Mouse (Mus musculus): ENCODE results near the gene Lyzl4. TPM values are rescaled to one million over a fixed set of nuclear protein-coding genes. Genes with fewer than 3 reads are reported as not detected.
"Not testable (repeated sequence)": the region's sequence is repeated elsewhere in the genome, so short reads cannot be mapped to it uniquely, and the experiment has no call there.

Gene Lyzl4
- polyA plus RNA-seq, 1 experiment from 2014 or later = 0.18 TPM

DNA sequence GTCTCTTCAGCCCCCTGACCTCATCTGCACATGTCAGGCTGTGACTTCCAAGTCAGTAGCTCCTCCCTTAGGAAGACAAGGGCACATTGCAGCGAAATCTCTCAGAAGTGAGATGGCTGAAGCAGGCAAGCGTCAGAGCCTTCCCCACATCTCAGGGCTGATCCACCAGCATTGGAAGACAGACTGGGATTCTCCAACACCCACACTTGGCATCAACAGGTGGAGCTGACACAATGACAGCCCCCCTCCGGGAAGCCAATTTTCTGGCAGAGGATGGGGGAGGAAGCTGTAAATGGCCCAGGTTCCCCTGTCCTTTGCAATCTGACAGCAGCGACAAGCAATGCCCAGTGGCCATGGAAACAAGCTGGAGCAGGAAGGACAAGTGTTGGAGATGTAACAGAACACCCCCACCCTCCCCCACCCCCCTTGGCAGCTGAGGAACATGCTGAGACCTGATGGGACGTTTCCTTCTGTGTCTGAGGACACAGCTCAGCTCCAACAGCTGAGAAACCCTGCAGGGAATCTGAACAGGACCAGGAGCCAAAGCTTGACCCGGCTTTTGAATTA is 41.0 kb downstream of the Lyzl4 start:
- H3K4me2 ChIP-seq (ENCODE audit: low read length) = no peak overlapping the region
- H3K4me3 ChIP-seq (ENCODE audit: low read depth, low read length) = no peak overlapping the region
- ATAC-seq = no peak
- H3K27ac ChIP-seq (ENCODE audit: low read depth, low read length) = no peak overlapping the region
- peaks cover 2% of the 10 kb centered on the region; the same call in 1 of the 2 replicates for H3K4me1 ChIP-seq (ENCODE audit: control insufficient read depth, insufficient read depth, low read length)
- 43% methylated on average over 6 of the region's 6 CpGs for WGBS
- H3K27me3 ChIP-seq (replicated peaks; ENCODE audit: control insufficient read depth, insufficient read depth, low read length) = no peaks in the 10 kb centered on the region
- no peak for DNase-seq (ENCODE audit: low spot score)
- no peaks in the 10 kb centered on the region for H3K36me3 ChIP-seq (ENCODE audit: control insufficient read depth, insufficient read depth, low read length)
- no peaks in the 10 kb centered on the region for H3K9me3 ChIP-seq (replicated peaks; ENCODE audit: control insufficient read depth, low read length)
- H3K9ac ChIP-seq (ENCODE audit: low read length) = no peak overlapping the region

DNA sequence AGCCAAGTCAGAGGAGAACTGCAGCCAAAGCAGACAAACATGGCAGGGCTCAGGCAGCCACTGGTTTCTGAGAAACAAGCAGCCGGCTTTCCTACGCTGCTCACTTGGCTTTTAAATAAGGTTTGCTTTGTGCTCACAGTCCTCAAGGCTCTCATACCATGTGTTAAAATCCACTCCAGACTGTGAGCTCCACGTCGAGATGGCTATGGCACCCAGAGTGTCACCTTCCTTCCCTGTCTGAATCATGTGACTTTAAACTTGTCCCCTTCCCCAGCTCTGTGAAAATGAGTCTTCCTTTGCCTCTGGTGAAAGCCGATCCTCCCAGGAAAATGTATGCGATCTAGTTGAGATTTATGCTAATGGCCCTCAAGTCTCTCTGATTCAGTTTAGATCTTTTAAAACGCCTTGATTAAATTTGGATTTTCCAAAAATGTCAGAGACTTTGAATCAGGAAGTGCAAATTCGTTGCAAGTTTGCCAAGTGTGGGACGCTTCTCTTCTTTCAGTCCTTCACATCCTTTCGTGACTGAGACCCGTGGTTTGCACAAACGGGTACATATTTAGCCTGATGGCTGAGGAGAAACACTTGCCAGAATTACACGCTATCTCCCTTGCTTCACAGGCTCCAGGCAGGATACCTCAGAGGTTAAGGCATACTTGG is 41.6 kb downstream of the Lyzl4 start:
- Histone ChIP-seq H3K27ac (ENCODE audit: low read depth, low read length) (no peak overlapping the region), H3K9me3 (replicated peaks; ENCODE audit: control insufficient read depth, low read length) (no peaks in the 10 kb centered on the region), H3K9ac (ENCODE audit: low read length) (no peak overlapping the region), H3K4me3 (ENCODE audit: low read depth, low read length) (no peak overlapping the region), H3K27me3 (replicated peaks; ENCODE audit: control insufficient read depth, insufficient read depth, low read length) (no peaks in the 10 kb centered on the region), H3K4me1 (ENCODE audit: control insufficient read depth, insufficient read depth, low read length) (peaks cover 2% of the 10 kb centered on the region; the same call in 1 of the 2 replicates), H3K4me2 (ENCODE audit: low read length) (no peak overlapping the region), H3K36me3 (ENCODE audit: control insufficient read depth, insufficient read depth, low read length) (no peaks in the 10 kb centered on the region)
- DNase-seq (ENCODE audit: low spot score) (peak; percentile 37), ATAC-seq (no peak)
- WGBS = 50% methylated on average over 13 of the region's 13 CpGs

DNA sequence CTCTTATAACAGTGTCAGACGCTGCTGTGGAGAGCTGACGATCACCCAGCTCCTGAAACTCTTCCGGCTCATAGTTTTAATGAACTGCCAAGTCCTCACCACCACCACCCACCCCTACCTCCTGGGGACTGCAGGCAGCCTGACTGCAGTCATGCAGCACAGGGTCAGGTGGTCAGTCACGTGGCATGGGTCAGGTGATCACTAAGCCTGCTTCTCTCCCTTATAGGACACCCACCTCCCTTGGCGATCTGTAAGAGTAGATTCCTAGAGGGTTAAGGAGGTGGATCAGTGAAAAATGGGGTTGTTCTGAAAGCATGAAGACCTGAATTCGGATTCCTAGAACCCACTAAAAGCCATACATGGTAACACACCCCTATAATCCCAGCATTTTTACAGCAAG is 42.3 kb downstream of the Lyzl4 start:
- Histone ChIP-seq H3K4me1 (ENCODE audit: control insufficient read depth, insufficient read depth, low read length) (no peaks in the 10 kb centered on the region; the same call in 1 of the 2 replicates), H3K27me3 (replicated peaks; ENCODE audit: control insufficient read depth, insufficient read depth, low read length) (no peaks in the 10 kb centered on the region), H3K4me2 (ENCODE audit: low read length) (no peak overlapping the region), H3K9ac (ENCODE audit: low read length) (no peak overlapping the region), H3K27ac (ENCODE audit: low read depth, low read length) (no peak overlapping the region), H3K36me3 (ENCODE audit: control insufficient read depth, insufficient read depth, low read length) (no peaks in the 10 kb centered on the region), H3K9me3 (replicated peaks; ENCODE audit: control insufficient read depth, low read length) (no peaks in the 10 kb centered on the region), H3K4me3 (ENCODE audit: low read depth, low read length) (no peak overlapping the region)
- 83% methylated on average over 6 of the region's 6 CpGs for WGBS
- ATAC-seq (no peak), DNase-seq (ENCODE audit: low spot score) (no peak)

DNA sequence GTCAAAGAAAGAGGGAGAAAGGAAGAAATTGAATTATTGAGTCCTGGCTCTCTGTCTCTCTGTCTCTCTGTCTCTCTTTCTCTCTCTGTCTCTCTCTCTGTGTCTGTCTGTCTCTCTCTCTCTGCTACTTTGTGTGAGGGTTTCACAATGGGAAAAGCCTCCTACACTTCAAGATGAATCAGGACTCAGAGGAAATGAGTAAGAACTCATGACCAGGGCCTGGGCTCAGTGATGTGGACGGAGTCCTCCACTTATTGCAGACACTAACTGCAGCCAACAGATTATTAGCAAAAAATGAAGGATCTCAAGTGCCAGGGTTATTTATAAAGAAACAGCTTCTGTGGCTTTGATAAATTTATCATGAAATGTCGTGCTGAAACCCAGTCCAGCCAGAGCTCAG is 43.8 kb downstream of the Lyzl4 start:
- no peaks in the 10 kb centered on the region for H3K9me3 ChIP-seq (replicated peaks; ENCODE audit: control insufficient read depth, low read length)
- no peak for DNase-seq (ENCODE audit: low spot score)
- WGBS = 88% methylated on average over 2 of the region's 2 CpGs
- no peak overlapping the region for H3K9ac ChIP-seq (ENCODE audit: low read length)
- H3K27ac ChIP-seq (ENCODE audit: low read depth, low read length) = no peak overlapping the region
- H3K4me2 ChIP-seq (ENCODE audit: low read length) = no peak overlapping the region
- H3K27me3 ChIP-seq (replicated peaks; ENCODE audit: control insufficient read depth, insufficient read depth, low read length) = no peaks in the 10 kb centered on the region
- no peaks in the 10 kb centered on the region for H3K36me3 ChIP-seq (ENCODE audit: control insufficient read depth, insufficient read depth, low read length)
- no peak for ATAC-seq
- H3K4me1 ChIP-seq (ENCODE audit: control insufficient read depth, insufficient read depth, low read length) = no peaks in the 10 kb centered on the region; the same call in 1 of the 2 replicates
- no peak overlapping the region for H3K4me3 ChIP-seq (ENCODE audit: low read depth, low read length)

DNA sequence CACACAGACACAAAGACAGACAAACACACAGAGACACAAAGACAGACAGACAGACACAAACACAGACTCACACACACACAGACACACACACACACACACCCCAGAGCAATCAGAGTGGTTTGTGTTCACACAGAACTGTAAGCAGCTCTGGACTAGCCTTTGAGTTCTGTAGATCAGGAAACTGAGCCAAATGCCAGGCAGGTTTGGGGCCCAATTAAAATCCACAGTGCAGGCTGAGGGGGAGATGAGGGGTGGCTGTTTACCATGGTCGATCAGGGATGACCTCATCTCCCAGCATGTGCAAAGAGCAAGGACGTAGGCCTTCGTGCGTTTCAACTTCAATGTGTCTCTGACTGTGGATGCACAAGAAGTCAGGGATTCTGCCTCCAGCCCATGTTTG is 47.1 kb downstream of the Lyzl4 start:
- DNase-seq (ENCODE audit: low spot score) = peak; percentile 60
- H3K36me3 ChIP-seq (ENCODE audit: control insufficient read depth, insufficient read depth, low read length) = no peaks in the 10 kb centered on the region
- H3K27me3 ChIP-seq (replicated peaks; ENCODE audit: control insufficient read depth, insufficient read depth, low read length) = no peaks in the 10 kb centered on the region
- no peaks in the 10 kb centered on the region for H3K9me3 ChIP-seq (replicated peaks; ENCODE audit: control insufficient read depth, low read length)
- no peak overlapping the region for H3K27ac ChIP-seq (ENCODE audit: low read depth, low read length)
- peak; percentile 68 for ATAC-seq
- H3K4me2 ChIP-seq (ENCODE audit: low read length) = no peak overlapping the region
- WGBS = 32% methylated on average over 4 of the region's 4 CpGs
- H3K4me1 ChIP-seq (ENCODE audit: control insufficient read depth, insufficient read depth, low read length) = peaks cover 7% of the 10 kb centered on the region; the same call in 1 of the 2 replicates
- no peak overlapping the region for H3K4me3 ChIP-seq (ENCODE audit: low read depth, low read length)
- no peak overlapping the region for H3K9ac ChIP-seq (ENCODE audit: low read length)

DNA sequence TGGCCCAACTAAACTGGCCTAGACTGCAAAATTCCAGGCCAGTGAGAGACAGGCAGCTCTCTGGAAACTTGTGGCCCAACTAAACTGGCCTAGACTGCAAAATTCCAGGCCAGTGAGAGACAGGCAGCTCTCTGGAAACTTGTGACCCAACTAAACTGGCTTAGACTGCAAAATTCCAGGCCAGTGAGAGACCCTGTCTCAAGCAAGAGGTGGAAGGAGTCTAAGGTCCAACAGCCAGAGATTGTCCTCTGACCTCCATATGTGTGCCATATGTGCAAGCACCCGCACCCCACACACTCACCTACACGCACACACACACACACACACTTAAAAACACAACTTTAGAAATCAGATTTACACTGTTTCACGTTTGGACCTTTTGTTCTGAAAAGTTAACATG is 48.1 kb downstream of the Lyzl4 start:
- ATAC-seq; H3K4me1 ChIP-seq (ENCODE audit: control insufficient read depth, insufficient read depth, low read length); H3K27me3 ChIP-seq (replicated peaks; ENCODE audit: control insufficient read depth, insufficient read depth, low read length); H3K27ac ChIP-seq (ENCODE audit: low read depth, low read length); DNase-seq (ENCODE audit: low spot score); H3K4me3 ChIP-seq (ENCODE audit: low read depth, low read length); H3K36me3 ChIP-seq (ENCODE audit: control insufficient read depth, insufficient read depth, low read length); H3K4me2 ChIP-seq (ENCODE audit: low read length); H3K9ac ChIP-seq (ENCODE audit: low read length); H3K9me3 ChIP-seq (replicated peaks; ENCODE audit: control insufficient read depth, low read length): not testable (repeated sequence)
- 91% methylated on average over 3 of the region's 3 CpGs for WGBS

DNA sequence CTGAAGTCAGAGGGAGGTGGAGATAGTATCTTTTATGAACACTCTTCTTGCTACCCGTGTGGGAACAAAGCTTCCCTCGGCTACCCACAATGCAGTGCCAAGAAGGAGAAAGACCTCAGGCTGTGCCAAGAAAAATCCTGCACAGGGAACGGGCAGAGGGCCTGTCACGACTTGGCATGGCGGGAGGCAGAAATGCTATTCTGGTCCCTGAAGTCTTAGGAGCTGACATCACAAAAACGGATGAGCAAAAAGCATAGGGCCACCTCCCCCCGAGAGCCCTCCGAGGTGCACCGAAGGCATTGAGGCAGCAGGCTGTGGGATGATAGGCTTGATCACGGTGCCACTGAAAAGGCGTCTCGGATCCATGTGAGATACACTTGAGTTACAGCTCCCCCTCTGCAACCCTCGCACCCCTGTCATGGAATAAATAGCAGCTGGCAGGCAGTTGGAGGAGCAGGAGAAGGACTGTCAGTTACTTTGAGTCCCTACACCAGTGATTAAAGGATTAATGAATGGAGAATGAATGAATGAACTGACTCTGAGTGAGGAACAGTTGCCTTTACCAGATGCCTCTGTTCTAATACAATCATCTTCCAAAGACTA is 48.8 kb downstream of the Lyzl4 start:
- no peak overlapping the region for H3K9ac ChIP-seq (ENCODE audit: low read length)
- no peaks in the 10 kb centered on the region for H3K27me3 ChIP-seq (replicated peaks; ENCODE audit: control insufficient read depth, insufficient read depth, low read length)
- DNase-seq (ENCODE audit: low spot score) = peak; percentile 55
- peaks cover 7% of the 10 kb centered on the region; the same call in 1 of the 2 replicates for H3K4me1 ChIP-seq (ENCODE audit: control insufficient read depth, insufficient read depth, low read length)
- H3K36me3 ChIP-seq (ENCODE audit: control insufficient read depth, insufficient read depth, low read length) = no peaks in the 10 kb centered on the region
- no peaks in the 10 kb centered on the region; the same call in 1 of the 2 replicates for H3K9me3 ChIP-seq (replicated peaks; ENCODE audit: control insufficient read depth, low read length)
- H3K27ac ChIP-seq (ENCODE audit: low read depth, low read length) = no peak overlapping the region
- H3K4me2 ChIP-seq (ENCODE audit: low read length) = no peak overlapping the region
- ATAC-seq = peak; percentile 18; the same call in 1 of the 2 replicates
- WGBS = 43% methylated on average over 13 of the region's 13 CpGs
- H3K4me3 ChIP-seq (ENCODE audit: low read depth, low read length) = no peak overlapping the region

DNA sequence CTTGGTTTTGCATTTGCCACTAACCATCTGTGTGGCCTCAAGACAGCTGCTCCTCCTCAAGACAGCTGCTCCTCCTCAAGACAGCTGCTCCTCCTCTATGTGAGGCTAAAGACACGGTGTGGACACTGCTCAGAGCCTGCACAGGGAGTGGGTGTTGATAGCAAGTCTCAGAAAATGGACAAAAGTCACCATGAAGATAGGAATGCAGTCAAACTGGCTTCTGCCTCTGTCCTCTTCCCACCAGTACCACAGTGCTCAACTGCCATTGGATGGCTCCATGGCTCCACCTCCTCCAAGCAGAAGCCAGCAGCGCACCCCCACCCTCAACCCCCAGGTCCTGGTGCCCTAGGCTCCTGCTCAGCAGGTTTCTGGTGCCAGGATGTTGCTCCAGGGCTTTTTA is 52.4 kb downstream of the Lyzl4 start:
- Histone ChIP-seq H3K4me3 (ENCODE audit: low read depth, low read length) (no peak overlapping the region), H3K4me1 (ENCODE audit: control insufficient read depth, insufficient read depth, low read length) (peaks cover 7% of the 10 kb centered on the region; the same call in 1 of the 2 replicates)

DNA sequence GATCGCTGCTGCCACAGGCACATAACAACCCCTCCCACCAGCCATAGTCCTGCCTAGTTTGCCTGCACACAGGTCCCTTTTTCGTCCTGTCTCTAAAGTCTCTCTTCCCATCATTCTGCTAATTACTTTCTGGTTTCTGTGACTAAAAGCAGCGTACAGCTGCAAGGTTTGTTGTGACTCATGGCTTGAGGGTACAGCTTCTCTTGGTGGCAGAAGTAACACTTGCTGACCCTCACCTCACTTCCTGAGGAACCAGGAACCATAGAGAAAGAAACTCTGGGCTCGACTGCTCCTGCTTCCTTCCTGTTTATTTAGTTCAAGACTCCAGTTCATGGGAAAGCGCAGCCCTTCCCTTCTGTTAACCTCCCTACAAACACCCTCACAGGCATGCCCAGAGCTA is 67.5 kb downstream of the Lyzl4 start:
- WGBS = 70% methylated on average over 5 of the region's 5 CpGs
- ATAC-seq = no peak
- Histone ChIP-seq H3K9me3 (replicated peaks; ENCODE audit: control insufficient read depth, low read length) (no peaks in the 10 kb centered on the region), H3K4me1 (ENCODE audit: control insufficient read depth, insufficient read depth, low read length) (no peaks in the 10 kb centered on the region), H3K4me2 (ENCODE audit: low read length) (no peak overlapping the region), H3K27ac (ENCODE audit: low read depth, low read length) (no peak overlapping the region), H3K27me3 (replicated peaks; ENCODE audit: control insufficient read depth, insufficient read depth, low read length) (no peaks in the 10 kb centered on the region), H3K9ac (ENCODE audit: low read length) (no peak overlapping the region), H3K4me3 (ENCODE audit: low read depth, low read length) (no peak overlapping the region), H3K36me3 (ENCODE audit: control insufficient read depth, insufficient read depth, low read length) (no peaks in the 10 kb centered on the region)
- DNase-seq (ENCODE audit: low spot score) = no peak

More for the DNA sequence above, 52.4 kb downstream of the Lyzl4 start:
- H3K36me3 ChIP-seq (ENCODE audit: control insufficient read depth, insufficient read depth, low read length) = no peaks in the 10 kb centered on the region
- ATAC-seq = no peak
- WGBS = 60% methylated on average over 2 of the region's 2 CpGs
- H3K27me3 ChIP-seq (replicated peaks; ENCODE audit: control insufficient read depth, insufficient read depth, low read length) = no peaks in the 10 kb centered on the region
- no peak overlapping the region for H3K4me2 ChIP-seq (ENCODE audit: low read length)
- H3K27ac ChIP-seq (ENCODE audit: low read depth, low read length) = no peak overlapping the region
- H3K9ac ChIP-seq (ENCODE audit: low read length) = no peak overlapping the region
- no peak for DNase-seq (ENCODE audit: low spot score)
- H3K9me3 ChIP-seq (replicated peaks; ENCODE audit: control insufficient read depth, low read length) = no peaks in the 10 kb centered on the region; the same call in 1 of the 2 replicates

Data from forebrain, embryonic 14.5 days (tissue).